Mouse (Mus musculus) midbrain, embryonic 15.5 days (tissue): ENCODE results near the gene Prss27. TPM values are rescaled to one million over a fixed set of nuclear protein-coding genes. Genes with fewer than 3 reads are reported as not detected.

Source experiments
- ATAC-seq: fragments of 200-750 bp; cut with Nextera tagmentation; replicated peaks from 2 replicates; pipeline ENCODE4 v1.8.0; 2017; ENCODE audit warnings: moderate TSS enrichment
- H3K27ac ChIP-seq: fragments of 300-500 bp; sonication (generic); 2 replicates; pipeline ENCODE4 v1.5.1; 2015; ENCODE audit warnings: mild to moderate bottlenecking, inconsistent platforms
- H3K27me3 ChIP-seq: fragments of 300-500 bp; sonication (generic); replicated peaks from 2 replicates; pipeline ENCODE4 v1.6.1; 2015; ENCODE audit warnings: inconsistent platforms
- H3K36me3 ChIP-seq: fragments of 300-500 bp; sonication (generic); replicated peaks from 2 replicates; pipeline ENCODE4 v1.6.1; 2015; ENCODE audit warnings: inconsistent platforms
- H3K4me1 ChIP-seq: fragments of 300-500 bp; sonication (generic); 2 replicates; pipeline ENCODE4 v1.6.1; 2015; ENCODE audit warnings: inconsistent platforms
- H3K4me2 ChIP-seq: fragments of 300-500 bp; sonication (generic); 2 replicates; pipeline ENCODE4 v1.6.1; 2015; ENCODE audit warnings: inconsistent platforms, mild to moderate bottlenecking, moderate library complexity
- H3K4me3 ChIP-seq: fragments of 300-500 bp; sonication (generic); 2 replicates; pipeline ENCODE4 v1.5.1; 2015; ENCODE audit warnings: mild to moderate bottlenecking, inconsistent platforms
- H3K9ac ChIP-seq: fragments of 300-500 bp; sonication (generic); 2 replicates; pipeline ENCODE4 v1.6.1; 2015; ENCODE audit warnings: mild to moderate bottlenecking, inconsistent platforms
- H3K9me3 ChIP-seq: fragments of 300-500 bp; sonication (generic); 2 replicates; pipeline ENCODE4 v1.6.1; 2016; ENCODE audit warnings: inconsistent platforms
- WGBS: fragments of 180-500 bp; shearing (Covaris S2); methylation state at CpG from one replicate; pipeline ENCODE4 v1.1.7; 2015; ENCODE audit warnings: mixed read lengths; 5-methylcytosine and 5-hydroxymethylcytosine counted together
- polyA plus RNA-seq: library from polyadenylated mRNA; unstranded; fragments of >200 nt; fragmentation: Nextera tagmentation; extraction: Ambion mirVana; gene quantifications from 2 replicates; pipeline ENCODE4 v1.2.1, GENCODE M21; 2015

The Prss27 gene
- 0.36 and 0.44 TPM in 2 replicates for polyA plus RNA-seq

- no peaks in the 10 kb centered on the region for H3K4me1 ChIP-seq
- ATAC-seq, result no peak
- H3K9ac ChIP-seq, result no peak within 1 kb of the TSS
- 73% methylated on average over 4 of the region's 4 CpGs for WGBS
- H3K36me3 ChIP-seq, result no peaks in the 10 kb centered on the region
- H3K4me3 ChIP-seq, result no peak within 1 kb of the TSS
- H3K27ac ChIP-seq, result no peak within 1 kb of the TSS
- H3K4me2 ChIP-seq, result no peak within 1 kb of the TSS
- H3K27me3 ChIP-seq, result no peaks in the 10 kb centered on the region
- no peaks in the 10 kb centered on the region for H3K9me3 ChIP-seq
These were observed at the start of gene Prss27 for GRCm38 (mm10) chr17:24037844-24038243. TSS of gene Prss27 (plus strand) at chr17:24038144.

GRCm38 (mm10) chr17:23989802-23990201 is 48.1 kb upstream of the Prss27 start:
- H3K4me2 ChIP-seq, result no peak overlapping the region
- no peak for ATAC-seq
- H3K27me3 ChIP-seq, result no peaks in the 10 kb centered on the region
- 37% methylated on average over 2 of the region's 2 CpGs for WGBS
- peaks cover 13% of the 10 kb centered on the region for H3K4me1 ChIP-seq
- no peak overlapping the region for H3K27ac ChIP-seq
- no peak overlapping the region for H3K4me3 ChIP-seq
- no peak overlapping the region for H3K9ac ChIP-seq
- no peaks in the 10 kb centered on the region for H3K36me3 ChIP-seq
- no peaks in the 10 kb centered on the region for H3K9me3 ChIP-seq

GRCm38 (mm10) chr17:23992789-23993553 is 45.0 kb upstream of the Prss27 start:
- ATAC-seq, result peak; percentile 83
- Histone ChIP-seq H3K9ac (peak overlapping the region; percentile 8; the same call in 1 of the 2 replicates), H3K4me2 (peak overlapping the region; percentile 59), H3K36me3 (no peaks in the 10 kb centered on the region), H3K27ac (0 out of 2 replicates have a peak overlapping the region, but pooled peaks have one; percentile 6), H3K27me3 (no peaks in the 10 kb centered on the region), H3K4me1 (peaks cover 13% of the 10 kb centered on the region), H3K9me3 (no peaks in the 10 kb centered on the region), H3K4me3 (peak overlapping the region; percentile 33; the same call in 1 of the 2 replicates)
- 70% methylated on average over 9 of the region's 9 CpGs for WGBS

GRCm38 (mm10) chr17:23993559-23994428 is 44.1 kb upstream of the Prss27 start:
- peak overlapping the region; percentile 33 for H3K4me3 ChIP-seq

GRCm38 (mm10) chr17:23994667-23995066 is 43.3 kb upstream of the Prss27 start:
- no peak overlapping the region for H3K4me2 ChIP-seq
- no peak for ATAC-seq
- H3K27ac ChIP-seq, result no peak overlapping the region
- no peaks in the 10 kb centered on the region for H3K27me3 ChIP-seq
- no peak overlapping the region for H3K4me3 ChIP-seq
- H3K36me3 ChIP-seq, result no peaks in the 10 kb centered on the region
- no peaks in the 10 kb centered on the region for H3K9me3 ChIP-seq
- 75% methylated on average over 7 of the region's 7 CpGs for WGBS
- no peak overlapping the region for H3K9ac ChIP-seq
- H3K4me1 ChIP-seq, result peaks cover 13% of the 10 kb centered on the region

More at GRCm38 (mm10) chr17:23993559-23994428, 44.1 kb upstream of the Prss27 start:
- Histone ChIP-seq H3K36me3 (no peaks in the 10 kb centered on the region), H3K4me2 (peak overlapping the region; percentile 59), H3K4me1 (peaks cover 13% of the 10 kb centered on the region), H3K27me3 (no peaks in the 10 kb centered on the region), H3K27ac (no peak overlapping the region), H3K9ac (peak overlapping the region; percentile 53), H3K9me3 (no peaks in the 10 kb centered on the region)
- 10% methylated on average over 31 of the region's 31 CpGs for WGBS
- ATAC-seq, result peak; percentile 84

- WGBS, result 30% methylated on average over 1 of the region's 1 CpGs
- ATAC-seq, result no peak
These were observed 42.5 kb upstream of the Prss27 start for GRCm38 (mm10) chr17:23995421-23995820.

DNA sequence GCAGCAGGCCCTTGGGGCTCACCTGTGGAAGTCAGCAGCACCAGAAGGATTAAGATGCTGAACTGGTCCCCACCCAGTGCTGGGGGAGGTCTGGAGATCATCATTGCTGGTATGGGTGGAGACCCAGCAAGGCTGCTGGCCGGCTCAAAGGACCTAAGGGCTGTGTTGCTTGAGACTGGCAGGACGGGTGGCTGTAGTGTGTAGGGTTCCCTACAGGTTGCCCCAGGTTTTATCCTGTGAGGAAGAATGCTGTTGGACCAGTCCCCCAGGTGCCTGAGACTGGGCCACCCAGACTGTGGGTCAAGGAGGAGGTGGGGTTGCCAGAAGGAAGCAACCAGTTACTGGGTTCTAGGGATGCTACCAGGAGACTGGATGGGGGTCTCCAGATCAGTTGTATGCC is 40.0 kb upstream of the Prss27 start, which contains the start of gene Prss22:
Gene Prss22 (minus strand): TSS at position 200 of the 400 bp plus-strand sequence.
- peaks cover 11% of the 10 kb centered on the region for H3K4me1 ChIP-seq
- whole genome bisulfite sequencing, result 79% methylated on average over 2 of the region's 2 CpGs

More at GRCm38 (mm10) chr17:23995421-23995820, 42.5 kb upstream of the Prss27 start:
- no peak overlapping the region for H3K27ac ChIP-seq
- H3K4me2 ChIP-seq, result no peak overlapping the region
- H3K4me1 ChIP-seq, result peaks cover 13% of the 10 kb centered on the region
- no peak overlapping the region for H3K9ac ChIP-seq
- no peaks in the 10 kb centered on the region for H3K36me3 ChIP-seq
- no peak overlapping the region for H3K4me3 ChIP-seq
- no peaks in the 10 kb centered on the region for H3K27me3 ChIP-seq
- H3K9me3 ChIP-seq, result no peaks in the 10 kb centered on the region

GRCm38 (mm10) chr17:23998383-23998782 is 39.6 kb upstream of the Prss27 start:
- Histone ChIP-seq H3K4me2 (no peak overlapping the region), H3K27ac (no peak overlapping the region), H3K9ac (no peak overlapping the region), H3K9me3 (no peaks in the 10 kb centered on the region), H3K4me1 (peaks cover 7% of the 10 kb centered on the region; the same call in 1 of the 2 replicates), H3K27me3 (no peaks in the 10 kb centered on the region), H3K4me3 (no peak overlapping the region), H3K36me3 (no peaks in the 10 kb centered on the region)
- ATAC-seq, result no peak
- WGBS, result 82% methylated on average over 6 of the region's 6 CpGs

More for the DNA sequence above, 40.0 kb upstream of the Prss27 start, which contains the start of gene Prss22:
- Histone ChIP-seq H3K9me3 (no peaks in the 10 kb centered on the region), H3K9ac (no peak within 1 kb of the TSS), H3K27ac (no peak within 1 kb of the TSS), H3K4me2 (no peak within 1 kb of the TSS), H3K4me3 (no peak within 1 kb of the TSS), H3K36me3 (no peaks in the 10 kb centered on the region), H3K27me3 (no peaks in the 10 kb centered on the region)
- no peak for ATAC-seq

GRCm38 (mm10) chr17:24000404-24000803 is 37.5 kb upstream of the Prss27 start:
- Histone ChIP-seq H3K4me2 (no peak overlapping the region), H3K4me1 (no peaks in the 10 kb centered on the region), H3K4me3 (no peak overlapping the region), H3K36me3 (no peaks in the 10 kb centered on the region), H3K27ac (no peak overlapping the region), H3K9me3 (no peaks in the 10 kb centered on the region), H3K9ac (no peak overlapping the region), H3K27me3 (no peaks in the 10 kb centered on the region)
- ATAC-seq, result no peak
- WGBS, result 83% methylated on average over 5 of the region's 5 CpGs

DNA sequence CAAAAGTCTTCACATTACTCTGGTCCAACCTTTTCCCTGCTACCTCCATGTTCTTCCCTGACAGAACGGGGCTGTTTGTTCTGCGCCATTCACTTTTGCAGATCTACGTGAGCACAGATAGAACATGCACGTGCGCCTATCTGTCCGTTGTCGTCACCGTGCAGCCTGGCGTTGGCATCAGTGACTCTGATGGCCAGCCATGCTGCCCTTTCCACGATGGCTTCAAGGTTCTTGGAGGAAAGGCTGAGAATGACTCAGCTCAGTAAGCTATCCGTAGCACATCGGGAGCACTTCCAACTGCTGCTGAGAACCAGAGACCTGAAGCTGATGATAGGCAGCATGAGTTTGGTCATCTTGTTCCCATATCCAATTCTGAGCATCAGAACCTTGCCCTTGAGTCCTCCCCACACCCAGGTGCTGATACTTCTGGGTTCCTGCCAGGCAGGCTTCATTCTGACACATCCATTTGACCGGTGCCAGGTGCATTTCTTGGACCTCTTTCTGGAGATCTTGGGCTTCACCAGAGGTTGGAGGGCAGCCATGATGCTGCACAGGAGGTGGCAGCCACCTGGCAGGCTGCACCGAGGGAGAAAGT is 33.8 kb upstream of the Prss27 start:
- Histone ChIP-seq H3K9ac (no peak overlapping the region), H3K4me1 (no peaks in the 10 kb centered on the region), H3K36me3 (no peaks in the 10 kb centered on the region), H3K4me2 (no peak overlapping the region), H3K4me3 (no peak overlapping the region), H3K27ac (no peak overlapping the region), H3K27me3 (no peaks in the 10 kb centered on the region; the same call in 1 of the 2 replicates), H3K9me3 (no peaks in the 10 kb centered on the region)
- no peak for ATAC-seq
- 93% methylated on average over 14 of the region's 14 CpGs for WGBS

GRCm38 (mm10) chr17:24005049-24005448 is 32.9 kb upstream of the Prss27 start:
- Histone ChIP-seq H3K27ac (no peak overlapping the region), H3K9me3 (no peaks in the 10 kb centered on the region), H3K36me3 (no peaks in the 10 kb centered on the region), H3K4me2 (no peak overlapping the region), H3K9ac (no peak overlapping the region), H3K4me1 (no peaks in the 10 kb centered on the region), H3K4me3 (no peak overlapping the region), H3K27me3 (no peaks in the 10 kb centered on the region; the same call in 1 of the 2 replicates)
- ATAC-seq, result no peak
- WGBS, result 95% methylated on average over 3 of the region's 3 CpGs

GRCm38 (mm10) chr17:24006930-24007329 is 31.0 kb upstream of the Prss27 start:
- 56% methylated on average over 2 of the region's 2 CpGs for WGBS
- no peaks in the 10 kb centered on the region for H3K9me3 ChIP-seq
- no peak overlapping the region for H3K27ac ChIP-seq
- no peaks in the 10 kb centered on the region; the same call in 1 of the 2 replicates for H3K27me3 ChIP-seq
- H3K9ac ChIP-seq, result no peak overlapping the region
- H3K4me3 ChIP-seq, result no peak overlapping the region
- no peaks in the 10 kb centered on the region for H3K36me3 ChIP-seq
- H3K4me1 ChIP-seq, result no peaks in the 10 kb centered on the region
- ATAC-seq, result no peak
- H3K4me2 ChIP-seq, result no peak overlapping the region
